Mouse (Mus musculus) layer of hippocampus, postnatal 14 days (tissue): ENCODE measurements around the gene Rer1. TPM values are rescaled to one million over a fixed set of nuclear protein-coding genes. Genes with fewer than 3 reads are reported as not detected.

Source experiments
- DNase-seq, 2 experiments: peaks; one replicate each; pipeline ENCODE4 v3.0.0; 2021 to 2022; ENCODE audit warnings: low spot score in 2 of 2, mixed read lengths in 1 of 2
- total RNA-seq, 2 experiments: library from RNA; stranded (reverse); gene quantifications; 2 replicates each; pipeline ENCODE4 v1.2.3; 2021

Gene Rer1
- total RNA-seq, 2 experiments from 2014 or later = 60.7 to 66.3 TPM

DNA sequence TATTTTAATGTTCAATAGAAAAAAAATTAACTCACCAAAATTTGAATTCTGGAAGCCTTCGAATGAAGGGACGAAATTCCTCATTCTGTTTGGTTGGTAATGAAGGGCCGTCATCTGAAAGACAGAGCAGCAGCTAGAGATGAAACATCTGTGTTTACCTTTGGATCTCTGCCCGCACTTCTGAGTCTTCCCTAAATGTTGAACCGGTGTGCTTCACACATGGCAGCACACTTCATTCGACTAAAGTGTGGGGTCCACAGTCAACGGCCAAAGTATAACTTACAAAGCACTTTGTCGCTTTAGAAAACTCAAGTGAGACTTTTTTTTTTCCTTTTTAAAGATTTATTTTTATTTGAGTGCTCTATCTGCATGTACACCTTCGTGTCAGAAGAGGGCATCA lies 9.5 kb downstream of the Rer1 start:
- no peak for DNase-seq

DNA sequence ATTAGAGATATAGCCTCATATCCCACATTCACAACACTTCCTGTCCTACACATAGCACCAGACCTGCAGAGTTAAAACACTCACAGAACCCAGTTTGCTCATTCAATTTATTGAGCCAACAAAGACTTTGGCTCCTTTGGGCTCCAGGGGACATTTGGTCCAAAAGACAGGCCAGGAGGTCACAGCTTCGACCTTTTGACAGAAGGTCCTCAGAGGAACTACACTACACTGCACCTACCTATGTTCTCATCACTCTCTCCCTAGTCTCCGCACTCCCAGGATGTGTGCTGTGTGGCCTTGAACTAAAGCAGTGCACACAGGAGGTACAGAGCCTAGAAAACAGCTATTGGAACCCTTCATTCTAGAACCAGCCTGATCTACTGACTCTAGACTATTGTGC lies 10.4 kb downstream of the Rer1 start:
- no peak for DNase-seq

DNA sequence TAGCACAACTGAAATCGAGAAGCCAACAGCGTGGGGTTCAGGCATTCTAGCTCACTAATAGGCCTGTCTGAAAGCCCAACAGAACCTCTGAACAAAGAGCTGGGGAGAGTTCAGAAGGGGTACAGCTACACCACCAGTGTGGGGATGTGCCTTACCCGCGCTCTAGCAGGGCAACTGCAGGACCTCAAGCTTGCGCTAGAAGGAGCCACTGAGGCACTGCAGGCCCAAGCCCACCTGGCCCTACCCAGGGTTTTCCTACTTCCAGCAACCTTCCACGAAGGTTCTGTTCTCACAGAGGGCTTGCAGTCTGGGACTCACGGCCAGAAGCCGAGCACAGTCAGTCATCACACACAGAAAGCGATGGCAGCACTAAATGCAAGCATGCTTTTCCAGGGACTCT lies 11.0 kb downstream of the Rer1 start:
- no peak for DNase-seq

DNA sequence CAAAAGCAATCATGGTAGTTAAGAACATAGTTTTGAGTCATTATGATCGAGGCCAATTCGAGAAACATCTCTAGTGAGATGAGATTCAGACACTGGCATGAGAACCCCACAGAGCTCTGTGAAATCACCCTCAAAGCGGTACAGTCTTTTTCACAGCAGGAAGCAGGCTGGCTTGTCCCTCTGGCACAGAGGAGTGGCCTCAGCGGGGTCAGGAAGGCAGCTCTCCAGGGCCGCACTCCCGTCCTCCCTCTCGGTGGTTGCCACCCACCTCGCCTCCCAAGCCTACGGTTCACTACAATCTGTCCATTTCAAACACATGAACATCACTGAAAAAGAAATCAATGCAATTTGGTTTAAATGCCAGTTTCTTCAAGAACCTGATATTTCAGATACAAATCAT lies 11.8 kb downstream of the Rer1 start:
- no peak for DNase-seq

DNA sequence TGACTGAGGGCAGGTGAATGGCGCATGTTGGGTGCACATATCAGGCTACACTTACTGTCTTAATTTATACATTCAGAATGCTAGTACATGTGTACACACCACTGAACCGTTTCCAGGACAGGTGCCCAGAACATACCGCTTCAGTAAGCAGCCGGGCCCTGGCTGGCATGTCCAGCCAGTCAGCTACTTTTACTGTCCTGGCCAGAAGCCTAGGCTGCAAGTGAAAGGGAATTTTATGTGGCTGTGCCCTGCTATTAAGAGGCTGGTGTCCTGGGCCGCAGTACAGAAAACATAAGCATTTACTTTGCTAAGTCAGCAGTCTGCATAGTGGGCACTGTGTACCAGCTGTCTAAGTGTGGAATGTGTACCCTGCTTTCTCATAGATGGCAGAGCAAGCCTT lies 15.3 kb downstream of the Rer1 start:
- DNase-seq = no peak

DNA sequence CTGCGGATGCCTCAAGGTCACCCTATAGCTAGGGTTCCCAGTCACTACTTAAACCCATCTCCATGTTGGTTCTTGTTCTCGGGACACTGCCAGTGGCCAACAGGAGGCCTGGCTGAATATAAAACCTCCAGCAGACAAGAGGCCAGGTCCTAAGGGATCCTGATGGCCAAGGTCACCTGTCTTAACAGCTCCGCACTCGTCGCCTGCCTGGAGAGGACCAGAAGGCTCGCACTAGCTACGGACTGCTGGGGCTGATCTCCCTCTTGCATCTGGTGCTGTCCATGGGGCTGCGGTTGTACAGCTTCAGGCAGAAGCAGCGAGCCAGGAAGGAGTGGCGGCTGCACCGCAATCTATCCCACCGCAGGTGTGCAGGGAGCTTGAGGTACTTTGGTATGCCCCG lies 16.0 kb downstream of the Rer1 start:
- DNase-seq = no peak

DNA sequence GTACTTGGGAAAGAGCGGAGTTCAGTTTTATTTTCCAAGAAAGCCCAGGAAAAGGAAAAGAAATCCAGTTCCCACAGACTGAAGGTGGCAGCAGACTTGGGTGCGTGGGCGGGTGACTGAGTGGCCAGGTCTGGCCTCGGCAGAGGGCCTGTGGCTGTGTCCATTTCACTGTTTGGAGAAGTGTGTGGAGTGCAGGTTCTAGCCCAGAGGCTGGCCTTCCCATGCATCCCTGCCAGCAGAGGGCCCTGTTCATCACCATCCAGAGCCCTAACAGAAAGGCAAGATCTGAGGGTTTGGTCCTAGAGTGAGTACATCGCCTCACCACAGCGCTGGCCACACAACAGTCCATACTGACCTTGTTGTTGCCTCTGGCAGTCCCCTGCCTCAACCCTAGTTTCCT lies 17.0 kb downstream of the Rer1 start:
- DNase-seq = no peak

DNA sequence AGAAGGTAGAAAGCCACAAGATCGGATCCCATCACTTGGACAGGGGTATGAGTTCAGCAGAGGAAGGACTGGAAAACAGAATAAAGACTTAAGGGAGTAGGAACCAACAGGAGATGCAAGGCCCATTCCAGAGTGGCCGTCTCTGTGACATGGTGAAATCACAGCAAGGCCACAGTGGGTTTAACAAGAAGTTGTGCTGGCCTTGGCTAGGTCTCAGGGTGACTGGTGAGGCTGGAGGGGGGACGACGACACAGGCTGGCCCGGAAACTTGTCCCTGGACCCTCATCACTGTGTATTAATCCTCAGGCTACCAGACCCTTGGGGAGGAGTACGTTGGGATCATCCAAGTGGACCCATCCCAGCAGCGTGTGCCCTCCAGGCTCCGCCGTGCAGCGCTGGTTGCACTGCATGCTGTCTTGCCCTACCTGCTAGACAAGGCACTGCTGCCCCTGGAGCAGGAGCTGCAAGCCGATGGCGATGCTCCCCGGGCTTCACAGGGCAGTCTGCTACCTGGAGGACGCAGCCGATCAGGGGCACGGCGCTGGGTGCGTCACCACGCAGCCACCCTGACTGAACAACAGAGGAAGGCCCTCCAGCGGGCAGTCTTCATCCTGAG lies 17.7 kb downstream of the Rer1 start:
- DNase-seq = no peak

DNA sequence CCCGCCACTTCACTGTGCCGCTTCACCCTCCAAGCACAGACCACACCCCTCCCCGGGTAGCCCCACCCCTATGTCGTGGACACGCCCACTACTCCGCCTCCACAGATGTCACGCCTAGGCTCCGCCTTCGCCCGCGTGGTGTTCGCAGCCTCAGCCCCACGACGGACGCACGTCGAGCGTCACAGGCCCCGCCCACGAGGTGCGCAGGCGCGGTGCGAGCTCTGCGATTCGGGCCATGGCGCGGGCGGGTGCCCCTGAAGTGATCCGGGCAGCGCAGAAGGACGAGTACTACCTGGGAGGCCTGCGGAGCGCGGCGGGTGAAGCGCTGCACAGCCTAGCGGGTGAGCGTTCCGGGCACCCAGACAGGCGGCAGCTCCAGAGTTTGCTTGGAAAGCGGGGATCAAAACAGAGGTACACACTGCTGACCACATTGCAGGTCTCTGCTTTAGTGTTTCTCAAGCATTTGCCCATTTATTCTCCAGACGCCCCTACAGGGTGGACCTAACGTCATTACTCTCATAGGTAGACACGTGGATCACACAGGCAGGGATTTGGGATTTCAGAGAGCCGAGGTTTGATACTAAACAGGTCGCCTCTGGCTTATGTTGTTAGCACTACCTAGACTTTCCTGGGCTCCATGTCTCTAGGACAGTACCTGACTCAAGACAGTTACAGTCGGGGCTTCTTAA lies 19.2 kb downstream of the Rer1 start, which contains the start of gene Pex10:
Gene Pex10 (plus strand): TSS at position 183 of the 689 bp plus-strand sequence.
- peak; percentile 92 to 97 for DNase-seq

DNA sequence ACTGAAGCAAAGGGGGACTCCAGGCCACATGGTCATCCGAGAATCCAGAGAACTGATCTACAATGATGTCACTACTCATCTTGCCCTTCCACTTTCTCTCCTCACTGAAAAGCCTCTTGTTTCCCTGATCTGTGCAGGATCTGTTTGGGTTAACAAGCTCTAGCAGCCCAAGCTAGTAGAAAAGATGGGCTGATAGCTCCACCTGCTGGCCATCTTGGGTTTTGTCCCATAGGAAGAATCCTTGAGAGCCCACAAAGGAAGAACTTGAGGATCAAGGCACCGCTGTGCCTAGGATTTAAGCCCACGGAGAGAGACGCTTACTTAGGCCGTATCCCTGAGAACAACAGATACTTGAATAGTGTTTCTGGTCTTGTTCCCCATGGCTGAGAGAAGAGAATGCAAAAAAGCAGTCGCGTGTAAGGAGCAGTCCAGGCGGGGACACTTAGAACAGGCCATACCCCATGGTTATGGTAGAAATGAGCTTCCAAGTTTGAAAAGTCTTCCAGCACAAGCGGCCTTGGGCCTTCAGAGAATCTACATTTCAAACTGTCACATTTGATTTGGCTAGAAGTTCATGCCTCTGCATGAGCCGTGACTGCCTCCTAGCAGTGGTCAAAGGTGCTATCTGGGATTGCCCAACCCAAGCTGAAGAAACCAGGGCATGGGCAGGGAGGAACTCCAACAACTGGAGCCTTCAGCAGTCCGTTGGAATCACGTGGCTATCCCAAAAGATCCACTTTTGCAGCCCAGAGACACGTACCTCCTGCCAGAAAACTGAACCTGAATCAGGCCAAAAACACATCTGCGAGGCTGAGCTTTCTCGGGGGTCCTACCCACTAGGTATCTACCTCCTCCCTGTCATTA lies 20.0 kb downstream of the Rer1 start:
- peak; percentile 91 to 95 for DNase-seq

DNA sequence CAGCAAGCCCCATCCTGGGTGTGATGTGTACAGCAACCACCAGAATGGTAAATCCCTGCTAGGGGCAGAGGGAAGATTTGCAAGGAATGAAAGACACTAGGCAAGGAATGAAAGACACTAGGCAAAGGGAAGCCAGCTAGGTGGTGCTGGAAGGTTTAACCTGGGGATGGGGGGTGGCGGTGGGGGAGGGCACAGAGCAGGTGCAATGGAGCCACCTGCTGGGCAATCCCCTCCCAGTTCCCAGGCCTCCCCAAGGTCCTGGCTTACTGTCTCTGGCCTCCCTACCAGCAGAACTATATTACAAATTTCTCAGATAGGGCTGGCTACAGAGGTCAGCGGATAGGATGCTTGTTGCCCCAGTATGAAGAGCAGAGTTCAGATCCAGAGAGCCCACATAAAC lies 21.7 kb downstream of the Rer1 start:
- no peak for DNase-seq

DNA sequence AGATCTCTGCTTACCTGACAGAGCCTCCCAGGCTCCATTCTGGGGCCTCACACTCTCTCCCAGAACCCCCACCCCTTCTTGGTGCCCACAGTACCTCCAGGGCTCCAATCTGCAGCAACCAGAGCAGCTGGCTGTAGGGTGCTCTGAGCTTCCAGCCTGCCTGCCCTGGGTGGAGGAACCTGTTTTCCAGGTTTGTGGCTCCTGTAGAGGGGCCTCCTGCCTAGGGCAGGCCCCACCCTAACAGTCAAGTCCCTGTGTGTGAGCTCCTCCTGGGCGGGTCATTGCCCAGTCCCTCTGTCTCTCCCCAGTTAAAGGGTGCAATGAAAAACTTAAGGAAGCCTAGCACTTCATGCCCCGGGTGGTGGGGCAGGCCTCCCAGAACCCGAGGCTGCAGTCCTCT lies 22.3 kb downstream of the Rer1 start:
- DNase-seq = no peak

DNA sequence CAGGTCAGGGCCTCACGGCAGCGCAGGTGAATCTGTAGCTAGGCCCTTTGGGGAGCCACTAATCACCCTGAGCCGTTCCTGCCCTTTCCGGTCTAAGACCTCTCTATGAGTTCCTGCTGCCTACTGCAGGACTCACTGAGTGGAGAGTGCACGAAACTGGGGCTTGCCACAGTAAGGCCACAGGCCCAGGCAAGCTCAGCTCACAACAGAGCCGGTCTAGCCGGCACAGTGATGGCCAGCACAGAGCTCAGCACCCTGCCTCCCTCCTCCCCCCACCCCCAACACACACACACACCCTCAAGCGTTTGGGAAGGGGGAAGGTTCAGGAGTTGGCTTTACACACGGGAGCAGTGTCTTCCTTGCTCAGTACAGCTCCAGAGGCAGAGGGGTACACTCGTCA lies 27.9 kb downstream of the Rer1 start:
- DNase-seq = no peak

DNA sequence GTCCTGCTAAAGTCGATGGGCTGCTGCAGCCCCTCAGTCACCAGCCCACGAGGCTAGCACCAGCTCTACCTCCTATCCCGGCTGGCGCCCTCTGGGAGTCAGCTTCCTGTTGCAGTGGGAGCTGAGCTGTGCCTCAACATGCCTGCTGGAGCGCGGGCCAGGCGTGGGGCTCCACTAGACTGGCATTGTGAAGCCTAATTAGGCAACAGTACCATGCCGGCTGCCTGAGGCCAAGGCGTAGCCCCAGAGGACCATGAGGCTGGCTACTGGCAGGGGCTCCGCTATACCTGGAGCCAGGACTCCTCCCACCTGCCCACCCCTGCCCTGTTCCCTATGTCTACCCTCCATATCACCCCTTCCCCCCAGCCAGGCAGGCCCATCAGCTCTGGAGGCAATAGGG lies 29.5 kb downstream of the Rer1 start, which contains the start of gene Plch2:
Gene Plch2 (minus strand): TSS at position 61 of the 400 bp plus-strand sequence.
- DNase-seq = no peak

DNA sequence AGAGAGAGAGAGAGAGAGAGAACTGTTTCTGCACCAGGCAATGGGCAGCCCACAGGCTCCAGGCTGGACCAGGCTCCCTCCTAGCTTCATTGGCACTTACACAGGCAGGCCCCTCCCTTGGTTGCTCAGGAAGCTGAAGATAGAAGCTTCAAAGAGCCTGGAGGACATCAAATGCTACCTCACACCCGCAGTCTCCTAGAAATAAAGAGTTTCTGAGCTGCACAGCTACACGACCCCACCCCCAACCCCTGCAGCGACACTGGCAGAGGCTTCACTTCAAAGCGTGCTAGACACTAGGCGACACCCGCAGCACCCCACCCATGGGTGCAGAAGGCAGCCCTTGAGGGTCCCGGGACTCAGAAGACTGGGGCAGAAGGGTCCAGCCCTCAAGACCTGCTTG lies 36.1 kb downstream of the Rer1 start:
- no peak for DNase-seq

DNA sequence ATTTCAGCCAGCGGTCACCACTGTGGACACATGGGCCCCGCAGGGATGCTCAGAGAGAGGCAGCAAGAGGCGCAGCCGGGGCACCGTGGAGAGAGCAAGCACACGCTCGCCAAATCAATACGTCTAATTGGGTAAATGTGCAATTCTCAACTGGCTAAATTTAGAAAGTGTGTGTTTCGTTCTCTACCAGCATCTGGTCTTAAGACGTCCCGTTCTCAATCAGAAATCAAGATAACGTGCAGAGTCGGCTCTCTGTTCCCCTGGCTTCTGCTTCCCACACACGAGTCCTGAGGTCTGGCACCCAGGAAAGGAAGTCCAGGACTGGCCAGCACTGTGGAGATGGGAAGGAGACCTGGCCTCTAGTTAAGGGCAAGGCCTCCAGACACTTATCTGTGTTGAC lies 39.5 kb downstream of the Rer1 start:
- no peak for DNase-seq

DNA sequence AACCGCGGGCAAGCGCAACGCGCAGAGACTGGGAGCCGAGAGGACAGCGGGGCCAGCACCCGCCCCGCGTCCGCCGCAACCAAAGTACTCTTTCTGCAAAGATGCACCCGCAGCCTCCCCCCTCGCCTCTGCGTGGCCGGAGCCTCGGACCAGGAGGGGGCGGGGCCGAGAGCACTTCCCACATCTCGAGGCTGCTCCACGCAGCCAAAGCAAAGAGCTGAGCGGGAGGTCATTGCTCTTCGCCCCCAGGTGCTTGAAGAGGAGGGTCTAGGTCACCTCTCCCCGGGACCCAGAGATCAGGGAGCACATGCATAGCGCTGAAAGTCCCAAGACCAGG lies 42.9 kb downstream of the Rer1 start:
- DNase-seq = no peak

DNA sequence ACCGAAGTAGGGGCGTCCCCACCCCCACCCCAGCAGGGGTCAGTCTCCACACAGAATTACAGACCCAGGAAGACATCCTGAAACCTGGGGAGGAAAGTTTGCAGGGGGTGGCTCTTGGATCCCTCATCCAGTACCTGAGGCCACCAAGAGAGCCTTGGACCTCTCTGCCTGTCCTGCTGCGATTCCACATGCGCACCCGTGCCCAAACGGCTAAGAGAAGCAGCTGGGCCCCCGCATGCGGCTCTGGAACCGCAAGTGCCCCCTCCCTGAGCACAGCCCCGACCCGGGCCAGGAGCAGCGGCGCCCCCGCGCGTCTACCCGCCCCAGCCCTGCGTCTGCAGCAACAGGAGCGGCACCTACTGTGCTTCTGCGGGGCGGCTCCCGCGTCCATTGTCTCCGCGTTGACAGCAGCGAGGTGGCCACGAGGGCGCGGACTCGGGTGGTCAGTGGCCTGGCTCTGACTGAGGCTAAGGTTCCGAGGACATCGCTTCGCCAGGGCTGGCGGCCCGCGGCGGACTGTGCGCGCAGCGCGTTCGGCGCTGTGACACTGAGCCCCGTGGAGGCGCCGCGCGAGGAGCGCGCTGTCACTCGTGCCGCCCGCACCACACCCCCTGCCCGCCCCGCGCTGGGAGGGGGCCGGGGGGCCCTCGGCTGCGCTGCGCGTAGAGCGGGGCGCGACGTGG lies 43.4 kb downstream of the Rer1 start:
- no peak for DNase-seq

DNA sequence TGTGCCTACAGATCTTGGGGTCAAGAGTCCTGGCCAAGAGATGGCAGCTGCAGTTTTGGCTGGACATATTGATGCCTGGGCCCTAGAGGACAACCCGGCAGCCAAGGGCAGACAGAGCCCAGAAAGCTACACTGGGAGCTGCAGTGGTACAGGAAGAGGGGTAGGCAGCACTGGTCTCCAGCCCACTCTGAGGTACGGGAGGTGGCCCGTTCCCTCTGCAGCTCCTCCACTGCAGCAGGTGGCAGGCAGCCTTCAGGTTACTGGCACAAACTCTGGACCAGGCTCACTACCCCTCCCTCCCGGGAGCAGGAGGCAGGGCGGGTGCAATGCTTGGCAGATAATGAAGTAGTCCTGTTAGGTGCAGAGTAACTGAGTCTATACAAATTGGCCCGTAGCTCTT lies 45.5 kb downstream of the Rer1 start:
- no peak for DNase-seq

DNA sequence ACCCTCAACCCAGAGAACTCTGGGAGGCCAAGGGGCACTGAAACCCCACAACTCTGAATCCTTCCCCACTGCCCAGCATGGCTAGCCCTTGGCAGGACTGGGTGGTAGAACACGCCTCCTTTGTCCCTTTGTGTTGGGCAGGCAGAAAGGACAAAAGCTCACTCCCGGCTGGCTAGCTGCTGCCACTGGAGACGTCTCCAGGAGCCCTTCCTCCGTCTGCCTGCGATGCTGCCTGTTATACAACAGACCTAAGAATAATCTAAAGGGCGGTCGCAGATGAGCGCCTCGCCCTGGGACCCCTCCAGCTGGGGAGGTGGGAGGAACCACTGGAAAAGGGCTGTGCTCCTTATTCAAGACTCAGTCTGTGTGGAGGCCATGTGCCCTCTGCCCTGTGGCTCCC lies 46.0 kb downstream of the Rer1 start:
- DNase-seq = no peak

DNA sequence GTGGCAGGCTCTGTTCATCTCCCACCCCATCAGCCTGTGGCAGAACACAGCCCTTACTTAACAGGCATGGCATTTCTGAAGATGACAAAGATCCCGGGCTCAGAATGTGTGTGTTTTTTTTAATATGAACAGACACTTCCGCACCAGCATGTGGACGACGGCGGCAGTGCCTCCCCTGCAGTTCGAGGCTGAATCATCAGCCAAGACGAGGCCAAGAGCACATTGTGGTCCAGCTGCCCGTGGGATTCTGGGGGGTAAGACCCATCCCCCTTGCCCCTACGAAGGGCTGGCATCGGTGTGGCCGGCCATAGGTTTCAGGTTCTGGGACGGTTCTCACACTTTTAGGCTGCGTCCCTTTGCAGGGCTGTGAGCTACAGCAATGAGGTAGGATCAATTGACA lies 51.4 kb downstream of the Rer1 start:
- no peak for DNase-seq

DNA sequence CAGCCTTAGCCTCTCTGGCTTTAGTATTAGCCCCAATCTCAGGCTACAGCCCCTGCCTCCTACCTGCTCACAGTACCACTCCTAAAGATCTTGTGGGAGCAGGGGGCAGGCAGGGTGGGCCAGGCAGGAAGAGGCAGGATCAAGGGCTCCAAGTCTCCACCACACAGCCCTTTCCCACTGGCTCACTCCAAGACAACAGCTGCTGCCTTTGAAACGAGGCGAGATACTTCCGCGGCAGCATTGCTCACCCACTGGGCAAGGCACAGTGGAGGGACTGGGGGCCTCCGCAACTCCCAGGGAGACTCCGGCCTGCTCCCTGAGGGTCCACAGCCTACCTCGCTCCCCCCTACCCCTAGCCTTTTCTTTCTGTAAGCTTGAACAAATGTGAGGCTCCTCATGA lies 52.0 kb downstream of the Rer1 start:
- DNase-seq = no peak
